Comparison of ENCODE assay signal across 9 mouse cellular contexts in the genomic region with DNA sequence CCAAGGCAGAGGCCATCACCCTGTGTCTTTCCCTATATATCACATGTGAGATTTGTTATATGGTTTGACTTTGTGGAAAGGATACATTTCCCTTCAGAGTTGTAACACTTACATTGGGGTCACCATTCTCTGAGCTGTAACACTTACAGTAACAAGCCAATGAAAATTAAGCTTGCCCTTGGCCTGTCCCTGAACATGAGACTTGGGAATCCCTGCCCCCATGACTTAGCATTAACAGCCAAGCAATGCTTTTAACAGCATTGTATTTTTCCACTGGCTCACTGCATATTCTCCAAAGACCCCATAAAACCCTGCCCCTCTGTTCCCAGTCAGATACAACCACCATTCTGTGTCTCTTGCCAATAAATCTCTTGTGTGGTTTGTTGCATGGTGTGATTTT.
"Had no signal": no experiment of that assay in that cellular context is flagged by ENCODE, and none has a peak within 500 bp of the region (broad histone marks: within the 10 kb centered on the region; RNA-seq: fewer than 3 reads in every experiment).

No protein-coding gene starts in this region.

- H3K9ac ChIP-seq: limb, embryonic 12.5 days; lung, embryonic 15.5 days; midbrain, embryonic 12.5 days had no signal

- DNase-seq: kidney, postnatal 10 days; kidney, postnatal 4 days; right cerebral cortex, postnatal 14 days; thymus, postnatal 4 days had no signal

- H3K9me3 ChIP-seq: limb, embryonic 12.5 days; lung, embryonic 15.5 days; midbrain, embryonic 12.5 days had no signal

- H3K27me3 ChIP-seq: limb, embryonic 12.5 days; lung, embryonic 15.5 days; midbrain, embryonic 12.5 days had no signal

- H3K4me1 ChIP-seq: limb, embryonic 12.5 days; lung, embryonic 15.5 days; midbrain, embryonic 12.5 days had no signal

- H3K27ac ChIP-seq: layer of hippocampus, adult 2 months; limb, embryonic 12.5 days; lung, embryonic 15.5 days; midbrain, embryonic 12.5 days; stomach, postnatal 0 days had no signal

- H3K4me3 ChIP-seq: layer of hippocampus, adult 2 months; limb, embryonic 12.5 days; lung, embryonic 15.5 days; midbrain, embryonic 12.5 days had no signal

- H3K36me3 ChIP-seq: lung, embryonic 15.5 days; midbrain, embryonic 12.5 days had no signal

- H3K4me2 ChIP-seq: limb, embryonic 12.5 days; lung, embryonic 15.5 days; midbrain, embryonic 12.5 days had no signal
